Mouse (Mus musculus) heart, postnatal 0 days (tissue): ENCODE results near the gene Fsd1l.

Source experiments
- CTCF ChIP-seq: IDR thresholded peaks from 2 replicates; pipeline ENCODE4 v1.5.1; 2016; ENCODE audit warnings: antibody characterized with exemption, control low read depth, low read depth
- EP300 ChIP-seq: IDR thresholded peaks from 2 replicates; pipeline ENCODE4 v1.6.1; 2016; ENCODE audit warnings: antibody characterized with exemption, low read depth

DNA sequence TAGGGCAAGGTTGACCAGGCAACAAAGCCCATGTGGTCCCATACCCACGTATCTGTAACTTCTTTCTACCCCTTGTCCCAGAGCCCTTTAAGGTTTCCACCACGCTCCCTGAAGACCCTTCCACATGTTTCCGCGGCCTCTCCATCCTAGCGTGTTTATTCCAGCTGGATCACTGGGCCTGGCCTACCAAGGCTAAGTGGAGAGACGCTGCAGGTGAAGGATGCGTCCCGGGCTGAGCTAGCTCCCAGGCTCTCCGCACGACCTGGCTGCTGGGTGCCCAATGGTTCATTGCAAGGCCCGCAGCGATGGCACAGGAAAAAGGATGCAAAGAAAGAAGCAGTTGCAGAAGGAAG, 332 bp upstream of the Fsd1l start:
- TF ChIP-seq CTCF (no peak), EP300 (no peak)
